Mouse (Mus musculus) cerebellum, adult 2 months (tissue): ENCODE data around the gene Megf11. TPM values are rescaled to one million over a fixed set of nuclear protein-coding genes. Genes with fewer than 3 reads are reported as not detected.

ENCODE experiments used
- DNase-seq, 2 experiments: peaks; one replicate each; pipeline ENCODE4 v3.0.0; 2021
- H3K27ac ChIP-seq: fragments of 200-500 bp; 2 replicates; pipeline ENCODE4 v1.5.1; 2012; ENCODE audit warnings: low read length, control low read depth, inconsistent platforms; ENCODE audit not compliant: insufficient read depth
- H3K27me3 ChIP-seq: fragments of 200-500 bp; 2 replicates; pipeline ENCODE4 v1.6.1; 2012; ENCODE audit warnings: inconsistent platforms, mild to moderate bottlenecking, low read length, moderate library complexity; ENCODE audit not compliant: control insufficient read depth, insufficient read depth
- H3K4me1 ChIP-seq: fragments of 200-500 bp; 2 replicates; pipeline ENCODE4 v1.6.1; 2011; ENCODE audit warnings: low read length; ENCODE audit not compliant: control insufficient read depth, insufficient read depth
- H3K4me3 ChIP-seq: fragments of 200-500 bp; replicated peaks from 2 replicates; pipeline ENCODE3; 2011; ENCODE audit warnings: mild to moderate bottlenecking, low read depth, low read length, control low read depth; ENCODE audit not compliant: insufficient read depth
- CTCF ChIP-seq: fragments of 200-500 bp; IDR thresholded peaks from 2 replicates; pipeline ENCODE4 v1.5.1; 2011; ENCODE audit warnings: low read depth, mild to moderate bottlenecking, control low read depth, low read length, moderate library complexity, borderline replicate concordance; ENCODE audit not compliant: insufficient read depth
- POLR2A ChIP-seq: fragments of 200-500 bp; IDR thresholded peaks from 2 replicates; pipeline ENCODE4 v1.6.1; 2011; ENCODE audit warnings: low read length, control low read depth, borderline replicate concordance; ENCODE audit not compliant: insufficient read depth
- WGBS: fragments of 180-500 bp; shearing (Covaris S2); methylation state at CpG from one replicate; pipeline ENCODE4 v1.1.7; 2018; 5-methylcytosine and 5-hydroxymethylcytosine counted together
- polyA plus RNA-seq: library from polyadenylated mRNA; depleted of rRNA; stranded (reverse); fragments of >200 nt; gene quantifications from 2 replicates; pipeline ENCODE4 v1.2.3, GENCODE M21; 2012

Megf11 gene
- polyA plus RNA-seq, 1 experiment: 66.9 TPM

DNA sequence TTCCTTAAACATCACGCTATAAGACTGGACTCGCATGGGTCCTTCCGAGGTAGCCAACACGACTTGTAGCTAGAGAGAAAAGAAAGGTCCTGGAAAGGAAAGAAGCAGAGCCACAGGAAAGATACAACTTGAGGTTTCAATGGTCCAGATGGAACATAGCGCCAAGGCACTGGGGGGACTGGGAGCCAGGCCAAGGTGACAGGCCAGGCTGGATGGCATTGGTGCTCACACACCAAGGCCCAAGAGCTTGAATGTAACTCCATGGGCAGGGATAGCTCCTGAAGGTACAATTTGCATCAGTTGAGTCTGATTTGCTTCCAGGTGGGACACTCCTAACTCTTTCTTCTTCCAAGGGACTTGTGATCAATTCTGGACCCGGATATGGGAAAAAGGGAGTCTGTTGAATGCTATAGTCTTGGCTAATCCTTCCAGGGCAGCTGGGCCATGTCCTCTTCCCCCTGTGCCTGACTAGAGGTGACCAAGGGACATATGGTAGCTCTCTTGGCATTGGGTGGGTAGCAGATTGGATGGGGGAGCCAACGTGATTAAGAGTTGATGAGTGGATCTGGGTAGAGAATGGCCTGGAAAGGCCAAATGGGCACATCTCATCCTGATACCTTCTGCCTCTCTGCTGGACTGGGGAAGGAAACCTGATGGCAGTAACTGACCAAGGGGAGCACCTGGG is 172.6 kb downstream of the Megf11 start:
- DNase-seq: peak; percentile 96 to 97
- Histone ChIP-seq H3K4me3 (no peak overlapping the region), H3K27me3 (no peaks in the 10 kb centered on the region), H3K27ac (peak overlapping the region; percentile 79), H3K4me1 (peaks cover 61% of the 10 kb centered on the region)
- 12% methylated on average over 7 of the region's 7 CpGs for WGBS
- TF ChIP-seq POLR2A (no peak), CTCF (no peak)

DNA sequence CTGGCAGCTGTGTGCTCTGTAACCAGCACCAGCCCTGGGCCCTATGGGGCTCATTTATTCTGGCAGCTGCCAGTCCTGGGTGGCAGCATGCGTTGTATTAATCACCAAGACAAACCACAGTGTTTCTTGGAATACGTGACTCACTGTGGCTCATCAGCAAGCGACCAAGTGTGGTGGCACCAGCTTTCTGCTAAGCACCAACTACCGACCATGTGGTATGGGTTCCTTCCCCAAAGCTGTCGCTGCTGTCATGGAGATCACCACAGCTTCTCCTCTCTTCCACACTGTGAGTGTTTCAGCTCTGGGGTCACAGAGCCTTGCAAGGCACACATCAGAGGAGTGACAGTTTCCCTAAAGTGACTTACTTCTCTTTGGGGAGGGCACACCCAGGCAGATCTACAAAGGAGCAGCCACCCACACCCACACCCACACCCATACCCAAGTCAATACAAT is 178.9 kb downstream of the Megf11 start:
- 72% methylated on average over 5 of the region's 5 CpGs for WGBS
- Histone ChIP-seq H3K4me3 (no peak overlapping the region), H3K27ac (no peak overlapping the region), H3K4me1 (peaks cover 20% of the 10 kb centered on the region), H3K27me3 (no peaks in the 10 kb centered on the region)
- TF ChIP-seq POLR2A (no peak), CTCF (no peak)
- DNase-seq: no peak

DNA sequence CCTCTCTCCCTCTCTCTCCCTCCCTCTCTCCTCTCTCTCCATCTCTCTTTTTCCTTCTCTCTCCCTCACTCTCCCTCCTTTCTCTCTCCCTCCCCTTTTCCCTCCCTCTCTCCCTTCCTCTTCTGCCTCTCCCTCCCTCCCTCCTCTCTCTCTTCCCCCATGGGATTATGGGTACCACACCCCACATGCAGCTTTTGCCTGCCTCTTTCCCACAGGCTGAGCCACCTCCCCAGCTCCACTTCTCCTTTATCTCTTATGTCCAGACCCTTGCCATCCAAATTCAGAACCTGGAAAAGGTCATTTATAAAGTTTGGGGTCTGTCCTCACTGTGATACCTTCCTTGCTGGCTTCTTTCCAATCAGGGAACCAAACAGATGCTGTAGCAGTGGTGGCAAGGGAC is 180.5 kb downstream of the Megf11 start:
- Histone ChIP-seq H3K27ac (no peak overlapping the region), H3K4me1 (peaks cover 18% of the 10 kb centered on the region), H3K27me3 (no peaks in the 10 kb centered on the region), H3K4me3 (no peak overlapping the region)
- TF ChIP-seq POLR2A (no peak), CTCF (no peak)
- no peak for DNase-seq

DNA sequence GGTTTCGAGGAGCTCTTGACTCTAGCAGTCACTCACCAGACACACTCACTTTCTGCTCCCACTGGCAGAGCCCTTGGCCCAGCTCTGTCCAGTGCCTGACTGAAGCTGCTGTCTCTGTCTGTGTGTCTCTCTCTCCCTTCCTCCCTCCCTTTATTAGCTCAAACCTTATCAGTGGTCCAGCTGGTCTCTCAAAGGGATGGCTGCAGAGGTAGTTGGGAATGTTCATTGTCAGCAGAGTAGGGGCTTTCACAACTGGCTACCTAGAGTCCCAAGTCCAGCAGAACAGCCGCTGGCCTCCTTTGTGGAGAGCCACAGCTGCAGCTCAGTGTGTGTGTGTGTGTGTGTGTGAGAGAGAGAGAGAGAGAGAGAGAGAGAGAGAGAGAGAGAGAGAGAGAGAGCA is 180.9 kb downstream of the Megf11 start:
- Histone ChIP-seq H3K27me3 (no peaks in the 10 kb centered on the region), H3K4me3 (no peak overlapping the region), H3K27ac (no peak overlapping the region), H3K4me1 (peaks cover 13% of the 10 kb centered on the region)
- DNase-seq: no peak
- TF ChIP-seq CTCF (no peak), POLR2A (no peak)
- 89% methylated on average over 2 of the region's 2 CpGs for WGBS

DNA sequence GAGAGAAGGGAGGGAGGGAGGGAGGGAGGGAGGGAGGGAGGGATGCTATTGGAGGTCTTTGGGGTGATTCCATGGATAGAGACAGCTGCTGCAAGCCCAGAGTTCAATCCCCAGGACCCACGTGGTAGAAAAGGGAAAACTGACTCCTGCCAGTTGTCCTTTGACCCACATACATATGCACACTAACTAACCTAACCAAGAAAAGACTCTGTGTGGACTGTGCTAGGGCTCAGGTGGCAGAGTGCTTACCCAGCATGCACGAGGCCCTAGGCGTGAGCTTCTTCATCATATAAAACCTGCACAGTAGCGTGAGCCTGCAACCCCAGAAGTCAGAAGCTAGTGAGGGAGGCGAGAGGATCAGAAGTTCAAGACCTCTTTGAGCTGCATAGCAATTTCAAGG is 182.1 kb downstream of the Megf11 start:
- no peak overlapping the region for H3K27ac ChIP-seq
- 85% methylated on average over 5 of the region's 5 CpGs for WGBS

DNA sequence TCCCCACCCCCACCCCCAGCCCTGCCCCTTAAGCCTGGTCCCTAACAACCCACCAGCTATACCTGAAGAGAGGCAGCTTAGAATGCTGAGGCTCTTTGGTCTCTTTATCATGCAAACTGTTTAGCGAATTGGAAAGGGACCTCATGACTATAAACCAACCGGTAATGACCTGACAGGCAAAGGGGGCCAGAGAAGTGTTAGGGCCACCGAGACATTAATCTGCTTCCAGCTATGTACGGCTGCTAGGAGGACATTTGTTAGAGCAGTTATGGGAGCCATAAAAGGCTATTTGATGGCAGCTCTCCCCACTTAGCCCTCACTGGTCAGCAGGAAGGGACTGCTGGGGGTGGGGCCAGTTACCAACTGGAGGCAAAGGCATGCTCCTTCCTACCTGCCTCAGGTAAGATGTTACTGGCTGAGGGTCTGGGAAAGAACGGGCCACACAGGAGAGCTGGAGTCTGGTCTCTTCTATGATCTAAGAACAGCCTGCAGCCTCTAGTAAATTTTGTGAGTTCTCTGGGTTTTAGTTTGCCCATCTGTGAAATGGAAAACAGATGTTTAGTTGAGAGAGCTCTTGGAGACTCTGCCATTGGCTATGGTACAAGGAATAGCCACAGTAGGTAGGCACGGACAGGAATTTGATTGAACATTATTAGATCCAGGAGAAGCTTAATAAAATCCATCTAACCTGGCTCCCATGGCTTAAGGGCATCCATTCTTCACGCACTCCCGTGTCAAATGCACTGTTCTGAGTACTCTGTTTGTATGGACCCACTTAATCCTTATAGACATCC is 183.2 kb downstream of the Megf11 start:
- H3K27me3 ChIP-seq: no peaks in the 10 kb centered on the region
- H3K27ac ChIP-seq: no peak overlapping the region
- 82% methylated on average over 8 of the region's 8 CpGs for WGBS
- H3K4me3 ChIP-seq: no peak overlapping the region
- TF ChIP-seq POLR2A (no peak), CTCF (no peak)
- peaks cover 18% of the 10 kb centered on the region for H3K4me1 ChIP-seq
- no peak for DNase-seq

More for the DNA sequence above, 182.1 kb downstream of the Megf11 start:
- Histone ChIP-seq H3K27me3 (no peaks in the 10 kb centered on the region), H3K4me1 (peaks cover 12% of the 10 kb centered on the region), H3K4me3 (no peak overlapping the region)
- no peak for DNase-seq
- TF ChIP-seq POLR2A (no peak), CTCF (no peak)

DNA sequence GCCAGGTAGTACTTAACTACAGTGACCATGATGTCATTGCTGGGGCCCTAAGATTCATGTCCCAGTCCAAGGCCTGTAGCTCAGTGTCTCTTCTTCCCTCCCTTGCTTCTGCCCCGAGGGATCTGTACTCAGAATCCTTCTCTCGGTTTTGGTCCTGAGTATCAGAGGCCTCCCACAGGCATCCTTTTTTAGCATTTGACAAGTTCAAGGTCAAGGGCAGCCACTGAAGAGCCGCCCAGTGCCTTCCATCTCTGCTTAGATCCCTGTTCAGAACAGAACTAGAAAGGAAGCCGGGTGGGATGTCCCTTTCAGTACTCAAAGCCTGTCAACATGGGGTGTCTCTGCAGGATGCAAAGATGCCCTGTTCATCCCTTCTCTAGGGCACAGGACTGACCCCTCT is 185.0 kb downstream of the Megf11 start:
- H3K4me3 ChIP-seq: no peak overlapping the region
- H3K4me1 ChIP-seq: peaks cover 12% of the 10 kb centered on the region
- H3K27ac ChIP-seq: no peak overlapping the region
- H3K27me3 ChIP-seq: no peaks in the 10 kb centered on the region; the same call in 1 of the 2 replicates
- WGBS: 80% methylated on average over 4 of the region's 4 CpGs
- DNase-seq: no peak
- TF ChIP-seq CTCF: no peak
- TF ChIP-seq POLR2A: no peak

DNA sequence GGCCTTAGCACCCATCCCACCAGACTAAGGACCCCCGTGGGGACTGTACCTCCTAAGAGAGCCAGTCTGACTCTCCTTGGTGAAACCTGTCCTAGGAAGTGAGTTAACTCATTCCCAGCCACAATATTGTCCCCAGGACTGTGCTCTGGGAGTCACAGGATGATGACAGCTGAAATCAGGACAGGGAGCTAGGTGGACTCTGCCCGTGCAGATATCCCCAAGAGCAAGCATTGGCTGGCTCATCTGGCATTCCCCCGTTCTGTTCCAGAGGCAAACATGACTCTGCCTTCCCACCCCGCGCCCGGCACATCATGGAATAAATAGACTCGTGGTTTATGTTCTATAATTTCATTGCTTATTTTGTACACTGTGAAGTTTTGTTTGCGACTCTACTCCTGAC is 185.7 kb downstream of the Megf11 start:
- no peak overlapping the region for H3K27ac ChIP-seq
- H3K4me1 ChIP-seq: peaks cover 11% of the 10 kb centered on the region
- no peak for DNase-seq
- H3K27me3 ChIP-seq: no peaks in the 10 kb centered on the region; the same call in 1 of the 2 replicates
- no peak overlapping the region for H3K4me3 ChIP-seq
- WGBS: 91% methylated on average over 8 of the region's 8 CpGs
- TF ChIP-seq POLR2A (no peak), CTCF (no peak)
